Mouse (Mus musculus): ENCODE measurements around the gene Scaf4. TPM values are rescaled to one million over a fixed set of nuclear protein-coding genes. Genes with fewer than 3 reads are reported as not detected.
"Not testable (repeated sequence)": the region's sequence is repeated elsewhere in the genome, so short reads cannot be mapped to it uniquely, and the experiment has no call there.

Gene Scaf4
- polyA plus RNA-seq, 1 experiment: 40.1 TPM

DNA sequence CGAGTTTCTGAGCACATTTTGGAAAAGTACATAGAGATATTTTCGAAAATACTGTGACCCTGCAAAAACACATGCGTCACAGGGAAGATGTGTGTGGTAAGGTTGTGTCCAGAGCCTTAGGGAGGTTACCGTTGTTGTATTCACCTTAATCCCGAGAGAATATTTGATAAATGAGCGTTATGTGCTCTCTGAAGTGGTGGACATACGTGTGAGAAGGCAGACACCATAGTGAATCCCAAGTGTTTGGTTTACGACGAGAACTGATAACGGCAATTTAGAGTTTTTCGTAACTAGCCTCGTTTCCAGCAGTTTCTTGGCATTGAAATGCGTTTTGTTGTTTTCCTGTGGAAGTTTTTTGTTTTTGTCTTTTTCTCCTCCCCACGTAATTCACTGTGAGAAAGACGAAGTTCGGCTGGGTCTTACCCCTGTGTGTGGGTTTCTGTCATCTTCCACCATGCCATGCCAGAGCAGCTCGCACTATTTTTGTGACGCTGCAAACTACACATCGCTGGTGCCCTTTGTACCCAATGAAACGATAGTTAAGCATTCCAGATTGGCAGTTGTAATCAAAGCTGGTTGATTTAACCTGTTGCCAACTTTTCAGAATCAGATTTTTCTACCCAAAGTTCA is 62.7 kb downstream of the Scaf4 start:
- TF ChIP-seq POLR2A (IDR thresholded peaks at IDR 0.05; ENCODE audit: extremely low read depth, insufficient read depth, low read length) (0 out of 2 replicates have a peak, but pooled peaks have one; percentile 6), CTCF (IDR thresholded peaks at IDR 0.05; ENCODE audit: extremely low read depth, insufficient read depth, low read length) (no peak)
- Histone ChIP-seq H3K27ac (ENCODE audit: insufficient read depth, low read length) (peak overlapping the region; percentile 67), H3K4me1 (ENCODE audit: control insufficient read depth, insufficient read depth, low read length) (peaks cover 2% of the 10 kb centered on the region; the same call in 1 of the 2 replicates), H3K4me3 (ENCODE audit: insufficient read depth, low read length) (peak overlapping the region; percentile 99)

DNA sequence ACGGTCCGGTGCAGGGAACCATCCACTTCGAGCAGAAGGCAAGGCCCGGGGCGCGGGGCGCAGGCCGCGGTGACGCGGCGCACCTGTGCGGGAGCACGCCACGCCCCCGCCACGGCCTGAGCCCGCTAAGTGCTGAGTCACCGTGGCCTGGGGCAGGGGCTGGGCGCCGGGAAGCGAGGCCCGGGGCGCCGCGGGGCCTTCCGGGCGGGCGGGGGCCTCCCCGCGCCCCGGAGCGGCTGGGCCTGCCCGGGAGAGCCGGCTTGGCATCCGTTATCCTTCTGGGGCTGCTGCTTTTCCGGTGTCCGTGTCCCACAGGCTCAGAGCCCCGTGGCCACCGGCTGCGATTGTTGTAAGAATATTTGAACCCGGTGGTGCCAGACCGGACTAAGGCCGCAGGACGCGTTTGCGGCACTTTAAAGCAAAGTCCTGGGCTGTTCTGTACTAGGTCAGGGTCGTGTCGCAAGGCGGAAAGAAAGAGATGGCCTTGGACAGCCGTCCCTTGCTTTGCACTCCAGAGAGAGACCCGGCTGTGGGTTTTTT is 63.3 kb downstream of the Scaf4 start:
- peak overlapping the region; percentile 67 for H3K27ac ChIP-seq (ENCODE audit: insufficient read depth, low read length)
- peak overlapping the region; percentile 99 for H3K4me3 ChIP-seq (ENCODE audit: insufficient read depth, low read length)
- peaks cover 2% of the 10 kb centered on the region; the same call in 1 of the 2 replicates for H3K4me1 ChIP-seq (ENCODE audit: control insufficient read depth, insufficient read depth, low read length)
- TF ChIP-seq CTCF (IDR thresholded peaks at IDR 0.05; ENCODE audit: extremely low read depth, insufficient read depth, low read length) (no peak), POLR2A (IDR thresholded peaks at IDR 0.05; ENCODE audit: extremely low read depth, insufficient read depth, low read length) (no peak)

DNA sequence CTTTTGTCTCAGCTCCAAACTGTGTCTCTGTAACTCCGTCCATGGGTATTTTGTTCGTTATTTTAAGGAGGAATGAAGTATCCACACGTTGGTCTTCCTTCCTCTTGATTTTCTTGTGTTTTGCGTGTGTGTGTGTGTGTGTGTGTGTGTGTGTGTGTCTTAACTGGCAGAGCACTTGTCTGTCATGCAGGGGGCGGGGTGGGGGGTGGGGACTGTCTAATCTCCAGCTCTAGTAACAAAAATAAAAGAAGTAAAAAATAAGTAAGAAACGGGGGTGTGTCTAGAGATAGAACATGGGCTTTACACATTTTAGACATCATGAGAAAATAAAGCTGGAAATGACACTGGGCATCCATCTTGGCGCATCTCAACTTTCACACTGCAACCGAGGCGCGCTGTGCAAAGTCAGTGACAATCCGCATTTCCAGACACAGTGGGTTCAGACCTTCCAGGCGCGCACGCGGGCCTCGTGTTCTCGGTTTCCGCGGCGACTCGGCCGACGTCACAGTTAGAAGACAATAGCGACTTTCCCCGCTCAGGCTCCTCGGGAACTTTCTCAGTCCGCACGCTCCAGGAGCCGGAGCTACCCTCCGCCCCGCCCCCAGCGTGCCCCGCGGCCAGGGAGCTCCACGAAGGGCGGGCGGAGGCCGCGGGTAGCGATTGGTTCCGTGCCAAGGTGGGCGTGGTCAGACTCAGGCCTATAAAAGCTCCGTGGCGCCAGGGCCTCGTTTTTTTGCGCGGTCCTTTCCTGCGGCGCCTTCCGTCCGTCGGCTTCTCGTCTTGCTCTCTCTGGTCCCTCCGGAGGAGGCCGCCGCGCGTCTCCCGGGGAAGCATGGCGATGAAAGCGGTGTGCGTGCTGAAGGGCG is 64.0 kb downstream of the Scaf4 start, which contains the start of gene Sod1:
Gene Sod1, plus strand, starts transcription at position 729 of the 866 bp plus-strand sequence.
- TF ChIP-seq POLR2A (IDR thresholded peaks at IDR 0.05; ENCODE audit: extremely low read depth, insufficient read depth, low read length): peak; percentile 98
- no peak for TF ChIP-seq CTCF (IDR thresholded peaks at IDR 0.05; ENCODE audit: extremely low read depth, insufficient read depth, low read length)
- H3K4me1 ChIP-seq (ENCODE audit: control insufficient read depth, insufficient read depth, low read length): peaks cover 2% of the 10 kb centered on the region; the same call in 1 of the 2 replicates
- H3K4me3 ChIP-seq (ENCODE audit: insufficient read depth, low read length): peak within 1 kb of the TSS; percentile 99

DNA sequence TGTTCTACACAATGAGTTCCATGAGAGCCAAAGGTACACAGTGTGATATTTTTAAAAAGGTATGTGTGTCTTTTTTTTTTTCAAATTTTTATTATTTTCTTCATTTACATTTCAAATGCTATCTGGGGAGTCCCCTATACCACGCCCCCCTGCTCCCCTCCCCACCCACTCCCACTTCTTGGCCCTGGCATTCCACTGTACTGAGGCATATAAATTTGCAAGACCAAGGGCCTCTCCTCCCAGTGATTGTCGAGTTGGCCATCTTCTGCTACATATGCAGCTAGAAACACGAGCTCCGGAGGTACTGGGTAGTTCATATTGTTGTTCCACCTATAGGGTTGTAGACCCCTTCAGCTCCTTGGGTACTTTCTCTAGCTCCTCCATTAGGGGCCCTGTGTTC is 64.9 kb downstream of the Scaf4 start:
- H3K4me3 ChIP-seq (ENCODE audit: insufficient read depth, low read length); H3K4me1 ChIP-seq (ENCODE audit: control insufficient read depth, insufficient read depth, low read length); H3K27ac ChIP-seq (ENCODE audit: insufficient read depth, low read length): not testable (repeated sequence)

More for the DNA sequence above, 64.0 kb downstream of the Scaf4 start, which contains the start of gene Sod1:
- peak within 1 kb of the TSS; percentile 67 for H3K27ac ChIP-seq (ENCODE audit: insufficient read depth, low read length)

DNA sequence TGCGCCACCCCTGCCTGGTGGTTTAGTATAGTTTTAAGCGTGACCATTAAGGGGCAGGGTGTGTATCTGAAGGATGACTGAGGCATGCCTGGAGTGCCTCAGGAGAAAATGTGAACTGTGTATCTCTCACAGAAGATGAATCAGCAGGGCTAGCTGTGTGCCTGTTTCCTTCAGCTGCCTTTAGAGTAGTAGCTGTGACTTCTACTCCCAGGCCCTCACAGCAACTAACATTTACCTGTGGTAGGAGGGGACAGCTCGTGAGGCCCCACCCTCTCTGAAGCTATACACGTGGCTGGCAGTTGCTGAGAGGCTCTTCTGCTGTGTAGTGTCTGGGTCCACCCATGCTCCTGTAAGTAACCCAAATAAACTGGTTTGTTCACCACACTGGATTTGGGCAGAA is 66.4 kb downstream of the Scaf4 start:
- H3K4me1 ChIP-seq (ENCODE audit: control insufficient read depth, insufficient read depth, low read length): peaks cover 2% of the 10 kb centered on the region; the same call in 1 of the 2 replicates
- no peak overlapping the region for H3K4me3 ChIP-seq (ENCODE audit: insufficient read depth, low read length)
- TF ChIP-seq CTCF (IDR thresholded peaks at IDR 0.05; ENCODE audit: extremely low read depth, insufficient read depth, low read length) (no peak), POLR2A (IDR thresholded peaks at IDR 0.05; ENCODE audit: extremely low read depth, insufficient read depth, low read length) (no peak)
- H3K27ac ChIP-seq (ENCODE audit: insufficient read depth, low read length): no peak overlapping the region

DNA sequence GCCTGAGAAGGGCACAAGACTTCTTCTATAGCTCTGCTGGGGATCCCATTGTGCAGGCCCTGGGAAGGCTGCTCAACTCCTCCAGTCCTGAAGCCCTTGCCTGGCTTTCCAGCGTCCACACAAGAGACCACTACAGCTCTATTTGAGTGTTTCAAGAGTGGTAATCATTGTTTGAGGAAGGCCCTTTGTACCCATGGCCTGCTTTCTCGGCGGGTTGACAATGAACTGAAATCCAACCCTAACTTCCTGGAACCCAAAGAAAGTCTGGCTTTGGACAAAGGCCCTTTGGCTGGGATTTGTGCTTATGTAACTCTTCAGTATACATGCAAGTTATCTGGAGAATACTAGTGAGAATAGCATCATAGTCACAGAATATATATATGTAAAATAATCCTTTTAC is 66.9 kb downstream of the Scaf4 start:
- Histone ChIP-seq H3K4me3 (ENCODE audit: insufficient read depth, low read length) (no peak overlapping the region), H3K27ac (ENCODE audit: insufficient read depth, low read length) (no peak overlapping the region), H3K4me1 (ENCODE audit: control insufficient read depth, insufficient read depth, low read length) (peaks cover 1% of the 10 kb centered on the region; the same call in 1 of the 2 replicates)
- no peak for TF ChIP-seq POLR2A (IDR thresholded peaks at IDR 0.05; ENCODE audit: extremely low read depth, insufficient read depth, low read length)
- TF ChIP-seq CTCF (IDR thresholded peaks at IDR 0.05; ENCODE audit: extremely low read depth, insufficient read depth, low read length): no peak

DNA sequence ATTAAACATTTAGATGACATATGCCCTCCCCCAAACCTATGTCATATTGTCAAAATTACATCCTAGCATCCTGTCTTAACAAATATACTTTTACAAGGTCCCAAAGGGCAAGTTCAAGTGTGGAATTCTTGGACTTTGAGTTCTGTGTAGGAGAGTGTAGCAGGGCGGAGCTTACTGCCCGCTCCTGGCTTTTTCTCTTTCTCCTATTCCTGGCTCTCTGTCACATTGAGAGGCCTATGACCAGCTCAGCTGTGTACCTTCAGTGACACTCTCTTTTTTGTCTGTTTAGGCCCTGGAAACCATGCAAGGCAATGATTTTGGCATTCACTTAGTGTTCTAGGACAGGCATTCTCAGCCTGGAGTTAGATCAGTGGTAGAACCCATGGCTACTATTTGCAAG is 67.9 kb downstream of the Scaf4 start:
- no peak overlapping the region for H3K27ac ChIP-seq (ENCODE audit: insufficient read depth, low read length)
- no peaks in the 10 kb centered on the region for H3K4me1 ChIP-seq (ENCODE audit: control insufficient read depth, insufficient read depth, low read length)
- H3K4me3 ChIP-seq (ENCODE audit: insufficient read depth, low read length): no peak overlapping the region
- TF ChIP-seq CTCF (IDR thresholded peaks at IDR 0.05; ENCODE audit: extremely low read depth, insufficient read depth, low read length) (no peak), POLR2A (IDR thresholded peaks at IDR 0.05; ENCODE audit: extremely low read depth, insufficient read depth, low read length) (no peak)

DNA sequence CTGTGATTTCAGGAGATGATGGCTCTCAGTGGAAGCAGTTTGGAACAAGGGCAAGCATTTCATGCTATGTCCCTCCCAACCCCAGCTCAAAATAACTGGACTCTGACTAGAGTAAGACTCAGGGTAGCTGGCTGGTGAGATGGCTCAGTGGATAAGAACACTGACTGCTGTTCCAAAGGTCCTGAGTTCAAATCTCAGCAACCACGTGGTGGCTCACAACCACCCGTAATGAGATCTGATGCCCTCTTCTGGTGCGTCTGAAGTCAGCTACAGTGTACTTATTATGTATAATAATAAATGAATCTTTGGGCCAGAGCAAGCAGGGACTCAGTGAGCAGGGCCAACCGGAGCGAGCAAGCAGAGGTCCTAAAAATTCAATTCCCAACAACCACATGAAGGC is 68.4 kb downstream of the Scaf4 start:
- H3K27ac ChIP-seq (ENCODE audit: insufficient read depth, low read length); H3K4me1 ChIP-seq (ENCODE audit: control insufficient read depth, insufficient read depth, low read length); H3K4me3 ChIP-seq (ENCODE audit: insufficient read depth, low read length): not testable (repeated sequence)

DNA sequence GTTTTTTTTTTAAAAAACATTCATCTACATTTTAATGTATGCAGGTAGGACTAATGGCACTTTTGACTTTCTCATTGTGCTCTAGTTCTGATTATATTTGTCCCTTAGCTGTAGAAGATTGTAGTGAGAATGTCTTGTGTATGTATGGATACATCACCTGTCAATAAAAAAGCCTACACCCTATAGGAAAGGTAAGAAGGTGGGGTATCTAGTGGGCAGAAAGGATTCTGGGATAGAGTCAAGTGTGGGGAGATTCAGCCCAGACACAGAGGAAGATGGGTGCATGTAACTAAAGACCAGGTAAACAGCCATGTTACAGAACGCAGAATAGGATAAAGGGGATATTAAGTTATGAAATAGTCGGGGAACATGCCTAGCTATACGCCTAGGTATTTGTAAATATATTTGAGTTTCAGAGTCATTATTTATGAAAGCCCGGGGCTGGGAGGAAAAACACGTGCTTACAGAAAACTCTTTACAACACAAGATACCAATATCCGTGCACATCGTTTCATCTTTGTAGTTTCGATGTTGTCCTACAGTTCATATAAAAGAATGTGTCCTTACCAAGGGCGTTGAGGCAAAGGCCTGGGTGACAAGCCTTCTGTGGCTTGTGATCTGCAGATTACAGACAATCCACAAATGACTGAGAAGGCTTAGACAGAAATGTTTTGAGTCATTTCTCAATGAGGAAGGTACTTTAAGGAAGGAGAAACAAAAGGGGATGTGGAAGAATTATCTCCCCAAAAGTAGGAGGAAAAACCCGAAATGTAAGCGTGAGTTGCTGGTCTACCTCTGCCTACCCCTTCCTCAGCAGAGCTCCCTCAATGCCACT is 69.4 kb downstream of the Scaf4 start:
- no peak overlapping the region for H3K4me3 ChIP-seq (ENCODE audit: insufficient read depth, low read length)
- H3K27ac ChIP-seq (ENCODE audit: insufficient read depth, low read length): no peak overlapping the region
- no peak for TF ChIP-seq CTCF (IDR thresholded peaks at IDR 0.05; ENCODE audit: extremely low read depth, insufficient read depth, low read length)
- TF ChIP-seq POLR2A (IDR thresholded peaks at IDR 0.05; ENCODE audit: extremely low read depth, insufficient read depth, low read length): no peak
- H3K4me1 ChIP-seq (ENCODE audit: control insufficient read depth, insufficient read depth, low read length): no peaks in the 10 kb centered on the region

Measured in cortical plate, adult 2 months (tissue).